Mouse (Mus musculus) embryo, embryonic 9.5 days (tissue): ENCODE data around the gene Pkp3.

Experiments used
- DNase-seq: peaks from one replicate; pipeline ENCODE4 v3.0.0-alpha.2; 2017; ENCODE audit errors: extremely low spot score

Pkp3 gene

GRCm38 (mm10) chr7:141057541-141057940, 20.5 kb upstream of the Pkp3 start:
- DNase-seq = no peak

DNA sequence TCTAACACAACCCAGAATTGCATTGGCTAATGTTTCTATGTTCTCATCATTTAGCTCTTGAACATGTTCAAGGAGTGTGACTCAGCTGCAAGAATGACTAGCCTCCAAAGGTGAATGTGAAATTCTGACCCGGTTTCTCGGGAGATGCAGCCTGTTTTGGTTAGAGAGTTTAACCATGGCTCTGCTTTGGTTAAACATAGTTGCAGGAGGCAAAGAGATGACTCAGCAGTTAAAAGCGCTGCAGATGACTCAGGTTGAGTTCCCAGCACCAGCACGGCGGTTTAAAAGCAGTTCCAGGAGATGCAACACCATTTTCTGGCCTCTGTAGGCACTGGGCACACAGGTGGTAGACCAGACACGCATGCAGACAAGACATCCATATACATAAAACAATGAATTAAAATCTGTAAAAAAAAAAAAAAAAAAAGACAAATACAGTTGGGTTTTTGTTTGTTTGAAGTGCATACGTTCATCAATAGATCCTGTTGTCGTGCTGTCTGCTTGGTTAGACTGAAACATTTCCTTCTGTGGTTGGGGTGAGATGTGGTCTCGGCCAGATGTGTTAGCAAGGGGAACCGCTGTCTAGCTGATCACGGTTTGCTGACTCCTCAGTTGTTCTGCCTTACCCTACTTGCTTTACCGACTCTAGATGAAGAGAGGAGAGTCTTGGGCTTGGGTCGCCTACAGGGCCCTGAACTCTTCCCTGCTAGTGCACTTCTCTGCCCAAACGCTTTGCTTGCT, 19.2 kb upstream of the Pkp3 start:
- DNase-seq = no peak

GRCm38 (mm10) chr7:141059929-141060328, 18.1 kb upstream of the Pkp3 start:
- DNase-seq = no peak

DNA sequence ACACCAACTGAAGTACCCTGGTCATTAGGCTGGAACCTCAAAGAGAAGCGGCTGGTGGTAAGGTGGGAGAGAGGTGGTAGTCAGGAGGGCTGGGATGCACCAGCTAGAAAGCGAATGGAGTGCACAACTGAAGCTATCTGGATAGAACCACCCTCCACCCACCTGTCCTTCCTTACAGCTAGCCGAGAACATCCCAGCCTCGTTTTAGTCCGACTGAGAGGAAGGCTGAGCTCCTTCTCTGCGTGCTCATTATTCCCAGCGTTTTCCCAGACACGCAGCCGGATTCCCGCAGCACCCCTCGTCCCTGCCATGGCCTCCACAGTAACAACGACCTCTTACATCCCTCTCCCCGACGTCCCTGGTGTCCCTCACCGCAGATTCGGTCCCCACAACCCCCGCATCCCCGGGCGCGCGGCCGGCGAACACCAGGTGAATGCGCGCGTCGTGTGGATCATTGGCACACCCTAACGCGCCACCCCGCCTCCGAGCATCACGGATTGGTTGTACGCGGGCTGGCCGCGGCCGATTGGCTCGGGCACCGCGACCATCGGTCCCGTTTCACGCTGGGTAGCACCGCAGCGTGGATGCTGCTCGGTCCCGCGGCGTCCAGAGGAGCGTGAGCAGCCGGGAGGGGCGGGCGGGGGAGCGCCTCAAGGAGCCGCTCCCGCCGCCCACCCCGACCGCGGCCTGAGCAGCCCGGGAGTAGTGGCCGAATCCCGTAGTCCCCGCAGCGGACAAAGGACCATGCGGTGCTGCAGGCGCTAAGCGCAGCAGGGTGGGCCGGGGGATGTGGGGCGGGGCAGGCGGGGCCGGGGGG, 17.4 kb upstream of the Pkp3 start, which contains the start of gene B4galnt4:
Gene B4galnt4, plus strand, starts transcription at position 679 of the 817 bp plus-strand sequence.
- DNase-seq = peak; percentile 86

GRCm38 (mm10) chr7:141061269-141061692, 16.7 kb upstream of the Pkp3 start:
- DNase-seq = peak; percentile 63

DNA sequence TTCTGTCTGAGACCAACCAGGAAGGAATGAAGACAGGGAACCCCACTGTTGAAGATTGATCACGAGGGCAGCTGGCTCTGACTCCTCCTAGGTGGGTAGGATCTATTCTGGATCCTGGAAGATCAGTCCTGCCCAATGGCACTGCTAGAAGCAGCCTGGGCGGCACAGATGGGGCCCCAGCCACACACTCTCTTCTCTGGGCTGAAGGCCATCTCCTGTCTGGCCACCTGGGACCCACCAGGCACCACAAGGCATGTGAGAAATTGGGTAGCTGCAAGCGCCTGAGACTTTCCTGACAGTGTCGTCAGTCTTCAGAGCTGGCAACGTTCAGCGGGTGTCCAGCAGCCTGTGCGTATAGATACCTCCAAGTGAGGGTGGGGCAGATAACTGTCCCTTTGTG, 15.5 kb upstream of the Pkp3 start:
- DNase-seq = no peak

DNA sequence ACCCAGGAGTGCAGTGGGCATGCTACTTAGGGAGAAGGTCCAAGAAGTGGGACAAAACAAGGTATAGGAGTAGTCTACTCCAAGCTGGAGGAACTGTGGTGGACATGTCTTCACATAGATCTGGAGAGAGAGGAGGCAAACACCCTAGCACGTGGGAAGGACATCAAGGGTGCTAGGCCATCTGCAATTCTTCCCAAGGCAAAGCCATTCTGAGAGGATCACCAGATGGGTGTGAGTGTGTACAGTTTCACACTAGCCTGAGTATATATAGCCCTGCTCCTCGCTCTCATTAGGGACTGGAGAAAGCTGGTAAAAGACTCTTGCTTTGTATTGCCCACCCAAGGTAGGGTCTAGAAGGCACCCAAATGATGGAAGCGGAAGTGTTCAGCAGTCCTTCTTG, 14.7 kb upstream of the Pkp3 start:
- DNase-seq = no peak

DNA sequence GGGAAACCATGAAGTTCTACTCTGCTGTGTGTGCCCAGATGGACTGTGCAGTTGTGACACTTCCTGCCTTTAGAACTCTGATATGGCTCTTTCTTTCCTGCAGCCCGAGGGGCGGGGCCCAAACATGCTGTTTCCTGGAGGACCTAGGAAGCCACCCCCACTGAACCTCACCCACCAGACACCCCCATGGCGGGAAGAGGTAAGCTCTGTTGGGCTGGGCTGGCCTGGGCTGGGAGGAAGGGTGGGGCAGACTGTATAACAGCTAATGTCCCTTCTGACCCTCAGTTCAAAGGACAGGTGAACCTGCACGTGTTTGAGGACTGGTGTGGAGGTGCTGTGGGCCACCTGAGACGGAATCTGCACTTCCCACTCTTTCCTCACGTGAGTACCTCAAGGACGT, 13.8 kb upstream of the Pkp3 start:
- DNase-seq = no peak

- DNase-seq = no peak
Observed at GRCm38 (mm10) chr7:141064576-141064975, 13.4 kb upstream of the Pkp3 start.

DNA sequence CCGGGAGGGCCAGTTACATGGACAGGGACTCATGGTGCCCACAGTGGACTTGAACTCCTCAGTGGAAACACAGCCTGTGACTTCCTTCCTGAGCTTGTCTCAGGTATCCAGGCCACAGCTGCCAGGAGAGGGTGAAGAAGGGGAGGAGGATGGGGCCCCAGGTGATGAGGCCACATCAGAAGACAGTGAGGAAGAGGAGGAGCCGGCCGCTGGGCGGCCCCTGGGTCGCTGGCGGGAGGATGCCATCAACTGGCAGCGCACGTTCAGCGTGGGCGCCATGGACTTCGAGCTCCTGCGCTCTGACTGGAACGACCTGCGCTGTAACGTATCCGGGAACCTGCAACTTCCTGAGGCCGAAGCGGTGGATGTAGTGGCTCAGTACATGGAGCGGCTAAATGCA, 9.7 kb upstream of the Pkp3 start:
- DNase-seq = no peak

- DNase-seq = peak; percentile 87
Observed at GRCm38 (mm10) chr7:141070058-141070862, 7.8 kb upstream of the Pkp3 start.

DNA sequence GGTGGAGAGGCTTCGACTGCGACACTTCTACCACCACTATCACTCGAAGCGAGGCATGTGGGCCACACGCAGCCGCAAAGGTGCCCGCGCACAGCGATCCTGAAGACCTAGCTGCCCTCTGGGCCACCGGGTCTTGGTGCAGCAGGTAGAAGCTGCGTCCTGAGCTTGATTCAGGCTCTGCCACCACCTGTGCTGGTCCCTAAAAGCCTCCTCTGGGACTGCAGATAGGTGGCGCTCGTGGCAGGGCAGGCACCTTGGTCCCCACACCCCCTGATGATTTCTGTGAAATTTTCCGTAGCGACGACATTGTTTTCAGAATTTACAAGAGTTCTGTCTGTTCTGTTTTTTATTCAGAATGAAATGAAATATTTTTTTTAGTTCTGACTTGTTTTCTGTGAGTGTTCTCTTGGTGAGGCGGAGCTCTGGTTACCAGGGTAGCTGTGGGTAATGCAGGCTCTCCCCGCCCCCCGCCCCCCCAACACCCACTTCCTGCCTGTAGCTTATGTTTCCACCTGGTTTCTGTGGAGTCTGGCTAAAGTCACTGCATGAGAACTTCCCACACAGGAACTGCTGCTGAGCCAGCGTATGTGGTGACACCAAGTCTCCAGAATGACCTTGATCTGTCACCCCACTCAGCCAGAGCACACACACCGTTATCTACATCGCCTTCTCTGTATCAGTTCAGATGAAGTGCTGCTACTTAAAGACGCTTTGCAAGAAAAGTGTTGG, 5.8 kb upstream of the Pkp3 start:
- no peak for DNase-seq

GRCm38 (mm10) chr7:141073782-141074181, 4.2 kb upstream of the Pkp3 start:
- no peak for DNase-seq

GRCm38 (mm10) chr7:141078876-141079275, 858 bp downstream of the Pkp3 start:
- DNase-seq = no peak

DNA sequence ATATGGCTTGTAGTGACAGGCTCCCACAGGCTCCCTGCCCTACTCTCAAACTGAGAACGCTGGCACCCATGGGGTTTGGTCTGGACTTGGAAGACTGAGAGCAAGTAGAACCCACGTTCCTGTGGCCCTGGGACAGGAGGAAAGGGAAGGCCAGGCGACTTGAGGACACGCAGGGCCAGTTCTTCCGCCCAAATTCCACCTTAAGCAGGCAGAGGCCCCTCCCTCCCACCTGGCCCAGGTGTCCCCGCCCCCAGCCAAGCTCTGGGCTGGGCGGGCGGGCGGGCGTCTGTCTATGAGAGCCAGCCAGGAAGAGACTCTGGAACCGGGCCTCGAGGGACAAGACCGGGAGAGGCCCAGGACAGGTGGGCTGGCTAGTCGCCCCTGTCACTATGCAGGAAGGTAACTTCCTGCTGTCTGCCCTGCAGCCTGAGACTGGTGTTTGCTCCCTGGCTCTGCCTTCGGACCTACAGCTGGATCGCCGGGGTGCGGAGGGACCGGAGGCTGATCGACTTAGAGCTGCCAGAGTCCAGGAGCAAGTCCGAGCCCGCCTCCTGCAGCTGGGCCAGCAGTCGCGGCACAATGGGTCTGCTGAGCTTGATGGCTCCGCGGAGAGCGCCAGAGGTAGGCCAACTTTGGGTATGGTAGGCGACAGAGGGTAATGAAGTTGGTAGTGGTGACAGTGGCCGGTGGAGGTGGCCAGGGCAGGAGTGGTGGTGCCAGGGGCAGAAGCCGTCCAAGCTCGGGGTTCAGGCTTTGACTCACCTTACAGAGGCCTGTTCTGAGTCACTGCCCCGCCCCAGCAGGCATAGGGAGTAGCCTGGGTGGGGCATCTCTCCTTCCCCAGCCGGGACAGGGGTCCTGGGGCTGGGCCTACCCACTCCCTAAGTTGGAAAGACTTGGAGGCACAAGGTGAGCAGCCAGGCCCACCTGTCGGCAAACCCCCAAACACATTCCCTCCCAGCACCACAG, 1.7 kb downstream of the Pkp3 start:
- DNase-seq = no peak

DNA sequence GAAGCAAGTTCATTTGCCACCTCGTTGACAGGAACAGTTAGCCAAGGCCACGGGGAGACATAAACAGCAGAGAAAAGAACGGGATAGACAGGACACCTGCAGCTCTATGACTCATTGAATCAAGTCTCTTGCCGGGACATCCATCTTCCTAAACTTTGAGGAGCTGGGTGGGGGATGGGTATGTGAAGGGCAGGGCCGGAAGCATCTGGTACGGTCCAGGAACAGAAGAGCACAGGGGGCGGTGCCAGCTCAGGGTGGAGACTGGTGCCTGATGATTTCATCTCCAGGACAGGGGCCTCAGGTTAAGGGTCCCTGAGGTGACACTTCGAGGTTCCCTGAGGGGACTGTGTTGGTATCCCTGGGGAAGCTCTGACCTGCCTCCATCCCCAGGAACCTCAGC, 9.9 kb downstream of the Pkp3 start:
- no peak for DNase-seq

DNA sequence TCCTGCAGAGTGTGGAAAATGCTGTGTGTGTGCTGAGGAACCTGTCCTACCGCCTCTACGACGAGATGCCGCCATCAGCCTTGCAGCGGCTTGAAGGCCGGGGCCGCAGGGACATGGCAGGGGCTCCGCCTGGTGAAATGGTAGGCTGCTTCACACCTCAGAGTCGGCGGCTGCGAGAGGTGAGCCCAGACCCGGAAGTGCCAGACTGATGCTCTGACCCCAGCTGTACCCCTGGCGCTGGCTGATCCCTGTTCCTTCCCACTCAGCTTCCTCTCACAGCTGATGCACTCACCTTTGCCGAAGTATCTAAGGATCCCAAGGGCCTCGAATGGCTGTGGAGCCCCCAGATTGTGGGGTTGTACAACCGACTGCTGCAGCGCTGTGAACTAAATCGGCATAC, 10.5 kb downstream of the Pkp3 start:
- no peak for DNase-seq

GRCm38 (mm10) chr7:141090228-141090627, 12.2 kb downstream of the Pkp3 start:
- DNase-seq = no peak

- DNase-seq = peak; percentile 89
Observed at GRCm38 (mm10) chr7:141092051-141092735, 14.2 kb downstream of the Pkp3 start.

DNA sequence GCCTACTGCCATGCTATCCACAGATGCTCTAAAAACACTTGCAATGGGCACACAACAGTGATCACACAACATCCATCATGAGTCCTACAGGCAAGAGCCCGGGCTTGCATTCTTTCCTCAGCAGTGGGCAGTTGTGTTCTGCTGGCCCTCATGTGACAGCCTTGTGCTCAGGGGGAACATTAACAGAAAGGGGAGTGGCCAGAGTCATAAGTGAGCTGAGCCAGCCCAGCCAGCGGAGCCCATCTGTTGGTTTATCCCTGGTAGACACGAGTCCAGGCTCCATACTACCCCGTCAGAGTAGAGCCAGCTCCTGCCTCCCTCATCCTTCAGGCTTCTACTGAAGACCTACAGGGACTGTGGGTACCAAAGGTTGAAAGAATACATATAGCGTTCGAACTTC, 15.9 kb downstream of the Pkp3 start:
- DNase-seq = no peak
